Mouse (Mus musculus) heart, postnatal 10 days (tissue): ENCODE results near the gene Rbfox3. TPM values are rescaled to one million over a fixed set of nuclear protein-coding genes. Genes with fewer than 3 reads are reported as not detected.
A peak's percentile ranks its signal among the peaks of the same experiment; 100 is the strongest.

Experiments used
- DNase-seq, 2 experiments: peaks; one replicate each; pipeline ENCODE4 v3.0.0; 2021
- intact Hi-C: fragments of 180-260 bp; cut with DNase I; formaldehyde crosslinking; loops from one replicate; pipeline ENCODE4 v1.15.1; 2025
- total RNA-seq, 2 experiments: library from RNA; stranded (reverse); gene quantifications; 2 replicates each; pipeline ENCODE4 v1.2.3; 2021

Rbfox3 gene
- total RNA-seq, 2 experiments from 2014 or later, result 0.36 TPM; not detected in 1

DNA sequence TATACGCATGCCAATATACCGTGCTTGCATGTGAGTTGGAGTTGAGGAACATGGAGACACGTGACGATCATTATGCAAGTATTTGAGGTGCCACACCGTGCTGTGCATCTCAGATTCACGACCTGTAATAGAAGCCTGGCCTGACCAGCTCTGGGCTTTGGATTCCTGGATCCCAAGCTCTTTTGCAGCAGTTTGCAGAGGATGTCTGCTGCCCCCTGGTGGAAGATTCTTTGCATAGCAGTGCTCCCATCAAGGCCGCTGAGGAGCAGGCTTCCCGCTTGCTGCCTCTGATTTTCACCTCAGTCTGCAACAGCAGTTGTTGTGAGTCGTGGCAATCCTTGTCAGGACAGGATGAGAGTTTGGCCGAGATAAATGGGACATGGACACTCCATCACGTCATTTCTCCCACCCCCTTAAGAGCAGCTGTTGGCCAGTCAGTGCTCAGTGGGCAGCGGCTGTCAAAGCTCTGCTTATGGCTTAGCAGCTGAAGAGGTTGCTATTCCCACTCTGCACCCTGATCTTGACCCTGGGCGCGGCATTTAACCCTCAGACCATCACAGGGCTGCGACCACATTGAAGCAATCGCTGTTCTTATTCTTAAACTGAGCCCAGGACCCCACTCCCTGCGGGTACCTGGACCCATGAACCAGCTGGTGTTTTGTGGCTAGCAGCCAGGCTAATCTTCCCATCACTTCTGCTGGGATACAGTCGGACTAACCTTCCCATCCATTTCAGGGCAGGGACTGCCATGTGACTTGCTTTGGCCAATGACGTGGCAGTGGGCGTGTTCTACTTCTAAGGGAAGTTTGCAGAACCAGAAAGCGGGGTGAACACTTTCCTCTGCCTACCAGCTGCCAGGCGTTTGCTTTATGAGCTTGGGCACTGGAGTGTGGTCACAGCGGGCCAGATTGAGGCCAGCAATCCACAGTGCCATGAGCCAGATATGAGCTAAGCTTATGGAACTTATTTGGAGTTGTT is 172.3 kb downstream of the Rbfox3 start:
- intact Hi-C loops, result loop anchor here (1.0 to 2.0 kb wide), 3 partner anchors 34 to 164 kb away; no protein-coding TSS in a partner anchor
- DNase-seq, result peak; percentile 86 to 93

DNA sequence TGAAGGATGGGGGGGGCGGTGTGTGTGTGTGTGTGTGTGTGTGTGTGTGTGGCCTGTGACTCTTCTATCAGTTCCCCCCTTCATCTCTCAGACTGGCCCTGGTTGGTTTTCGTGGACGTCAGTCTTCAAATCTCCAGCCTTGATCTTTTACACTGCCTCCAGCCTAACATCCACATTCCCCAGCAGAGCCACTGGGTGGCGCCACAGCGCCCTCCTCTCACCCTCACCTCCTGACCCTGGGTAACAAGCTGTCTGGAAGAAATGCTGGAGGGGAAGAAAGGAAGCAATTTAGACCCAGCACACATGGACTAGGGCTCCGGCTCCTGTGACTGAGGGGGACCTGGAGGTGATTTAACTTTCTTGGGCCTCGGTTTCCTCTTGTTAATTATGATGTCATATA is 173.1 kb downstream of the Rbfox3 start:
- intact Hi-C loops, result loop anchor here (1.0 to 2.0 kb wide), 2 partner anchors 33 to 164 kb away; no protein-coding TSS in a partner anchor
- no peak for DNase-seq

DNA sequence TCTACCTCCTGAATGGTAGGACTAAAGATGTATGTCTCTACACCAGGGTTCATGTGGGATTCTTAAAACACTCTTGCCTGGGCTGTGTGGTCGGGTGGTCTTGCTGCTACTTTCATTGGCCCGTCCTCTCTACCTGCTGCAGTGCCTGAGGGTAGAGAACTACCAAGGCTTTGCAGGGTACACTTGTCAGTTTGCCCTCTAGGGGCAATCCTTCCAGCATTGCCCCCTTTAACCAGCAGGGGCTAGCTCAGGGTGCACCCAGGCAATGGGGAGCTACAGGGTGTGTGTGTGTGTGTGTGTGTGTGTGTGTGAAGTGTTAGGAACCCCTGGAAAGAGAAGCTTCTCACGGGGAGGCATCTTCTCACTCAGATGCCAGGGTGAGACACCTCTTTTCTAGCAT is 173.6 kb downstream of the Rbfox3 start:
- intact Hi-C loops, result loop anchor here (1.0 to 2.0 kb wide), 2 partner anchors 33 to 163 kb away; no protein-coding TSS in a partner anchor
- DNase-seq, result no peak

DNA sequence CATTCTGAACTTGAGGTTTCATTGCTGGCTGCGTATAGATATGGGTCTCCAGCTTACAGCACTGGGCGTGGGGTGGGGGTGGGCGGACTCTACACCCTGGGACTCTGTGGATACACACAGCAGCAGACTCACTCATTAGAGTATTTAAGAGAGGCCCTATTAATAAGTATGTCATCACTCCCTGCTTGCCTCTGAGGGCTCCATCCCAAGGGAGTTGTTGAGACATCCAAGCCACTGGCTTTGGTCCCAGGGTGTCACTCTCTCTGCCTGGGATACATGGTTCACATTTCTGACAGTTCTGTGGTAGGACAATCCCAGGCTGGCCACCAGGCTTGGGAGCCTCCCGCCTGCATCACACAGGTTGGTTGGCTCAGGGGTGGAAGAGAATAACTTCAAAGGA is 174.4 kb downstream of the Rbfox3 start:
- intact Hi-C loops, result no loop called here
- DNase-seq, result peak in 1 of 2 experiments; percentile 9

DNA sequence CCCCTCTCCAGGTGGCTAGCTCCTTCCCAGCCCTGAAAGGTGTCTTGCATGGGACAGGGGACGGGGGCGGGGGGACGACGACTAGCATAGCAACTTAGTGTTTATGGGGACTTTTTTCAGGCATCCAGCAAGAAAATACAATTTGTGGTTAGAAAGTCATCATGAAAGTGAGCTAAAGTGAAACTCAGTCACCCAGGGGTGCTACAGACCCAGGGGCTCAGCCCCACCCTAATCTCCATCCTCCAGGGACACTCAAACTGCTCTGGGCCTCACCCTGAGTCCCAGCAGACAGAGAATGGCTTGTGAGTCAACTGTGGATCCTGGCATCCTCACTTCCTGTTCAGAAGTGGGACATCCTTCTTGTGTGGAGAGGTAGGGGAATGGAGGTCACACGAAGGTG is 179.7 kb downstream of the Rbfox3 start:
- DNase-seq, result no peak
- intact Hi-C loops, result no loop called here

DNA sequence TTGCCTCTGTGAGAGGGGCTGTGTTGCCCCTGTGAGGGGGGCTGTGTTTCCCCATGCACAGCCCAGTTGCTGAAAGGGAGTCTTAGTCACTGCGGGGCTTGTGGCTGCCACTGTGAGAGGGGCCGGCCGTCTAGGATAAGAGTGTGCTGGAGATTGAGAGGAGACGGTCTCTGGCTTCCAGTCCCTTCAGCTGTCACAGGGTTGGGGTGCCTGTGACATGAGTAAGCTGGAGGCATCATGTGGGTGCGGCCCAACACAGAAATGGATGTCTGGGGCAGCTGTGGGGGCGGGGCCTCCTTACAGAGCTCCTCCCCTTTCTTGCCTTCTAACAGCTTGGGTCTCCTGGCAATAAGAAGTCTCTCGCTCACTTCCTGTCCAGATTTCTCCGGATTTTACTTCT is 182.0 kb downstream of the Rbfox3 start:
- intact Hi-C loops, result no loop called here
- peak; percentile 72 to 79 for DNase-seq

DNA sequence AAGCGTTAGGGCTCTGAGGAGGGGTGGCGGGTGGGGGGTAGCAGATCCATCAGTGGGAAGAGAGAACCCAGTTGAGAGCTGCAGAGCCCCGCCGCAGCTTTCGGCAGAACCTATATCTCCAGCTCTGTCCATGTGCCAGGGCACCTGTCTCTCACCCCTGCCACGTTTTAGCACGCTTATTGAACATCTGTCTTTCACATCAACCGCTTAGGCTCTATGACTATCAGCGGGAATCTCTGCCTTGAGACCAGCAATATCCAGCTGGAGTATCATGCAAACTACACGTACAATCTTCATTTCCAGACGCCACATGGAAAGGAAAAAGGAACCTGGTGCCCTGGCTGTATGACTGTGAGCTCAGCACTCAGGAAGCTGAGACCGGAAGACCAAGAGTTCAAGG is 182.6 kb downstream of the Rbfox3 start:
- no peak for DNase-seq
- intact Hi-C loops, result no loop called here

DNA sequence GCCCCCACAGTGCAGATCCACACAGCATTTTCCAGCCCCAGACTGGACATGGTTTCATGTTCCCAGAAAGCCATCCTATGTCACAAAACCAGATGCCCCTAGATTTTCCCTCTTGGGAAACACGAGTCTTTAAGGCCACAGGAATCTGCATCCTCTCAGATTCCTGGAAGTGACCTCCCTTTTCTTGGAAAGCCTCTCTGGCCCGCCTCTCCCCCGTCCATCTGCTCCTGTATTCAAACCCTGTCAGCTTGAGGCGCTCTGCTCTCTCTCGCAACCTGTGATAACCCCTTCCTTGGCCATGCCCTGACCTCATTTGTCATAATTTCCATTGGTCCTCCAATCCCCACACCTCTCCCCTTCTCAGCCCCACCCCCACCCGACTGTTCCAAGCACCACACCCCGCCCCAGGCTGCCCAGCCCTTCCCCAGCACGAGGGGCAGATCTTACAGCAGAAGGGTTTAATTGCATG is 183.3 kb downstream of the Rbfox3 start:
- intact Hi-C loops, result no loop called here
- peak; percentile 41 to 49 for DNase-seq

DNA sequence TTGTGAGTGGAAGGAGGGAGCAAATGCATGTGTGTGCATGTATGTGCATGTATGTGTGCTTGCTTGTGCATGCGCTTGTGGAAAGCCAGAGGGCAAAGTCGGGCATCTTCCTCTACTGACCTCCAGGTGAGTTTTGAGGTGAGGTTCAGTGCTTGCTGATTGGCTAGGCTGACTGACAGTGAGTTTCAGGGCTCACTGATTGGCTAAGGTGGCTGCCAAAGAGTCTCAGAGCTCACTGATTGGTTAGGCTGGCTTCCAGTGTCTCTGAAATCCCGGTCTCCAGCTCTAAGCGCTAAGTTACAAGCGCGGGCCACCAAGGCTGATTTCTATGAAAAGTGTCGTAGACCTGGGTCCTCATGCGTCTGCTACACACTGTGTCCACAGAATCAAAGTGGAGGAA is 185.0 kb downstream of the Rbfox3 start:
- intact Hi-C loops, result no loop called here
- DNase-seq, result no peak

DNA sequence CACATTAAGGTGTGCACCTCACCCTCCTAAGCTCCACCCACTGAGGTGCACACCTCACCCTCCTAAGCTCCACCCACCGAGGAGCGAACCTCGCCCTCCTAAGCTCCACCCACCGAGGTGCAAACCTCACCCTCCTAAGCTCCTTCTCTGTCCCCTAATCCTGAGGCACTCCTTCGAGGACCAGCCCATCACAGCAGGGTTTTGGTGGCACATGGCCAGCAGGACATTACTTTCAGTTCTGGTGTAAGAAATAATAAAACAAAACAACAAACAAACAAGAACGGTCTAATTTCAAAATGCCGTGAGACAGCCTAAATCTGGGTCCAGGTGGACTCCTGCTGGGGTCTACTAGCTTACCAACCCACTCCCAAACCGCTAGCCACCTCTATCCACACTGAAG is 187.0 kb downstream of the Rbfox3 start:
- no peak for DNase-seq
- intact Hi-C loops, result no loop called here

DNA sequence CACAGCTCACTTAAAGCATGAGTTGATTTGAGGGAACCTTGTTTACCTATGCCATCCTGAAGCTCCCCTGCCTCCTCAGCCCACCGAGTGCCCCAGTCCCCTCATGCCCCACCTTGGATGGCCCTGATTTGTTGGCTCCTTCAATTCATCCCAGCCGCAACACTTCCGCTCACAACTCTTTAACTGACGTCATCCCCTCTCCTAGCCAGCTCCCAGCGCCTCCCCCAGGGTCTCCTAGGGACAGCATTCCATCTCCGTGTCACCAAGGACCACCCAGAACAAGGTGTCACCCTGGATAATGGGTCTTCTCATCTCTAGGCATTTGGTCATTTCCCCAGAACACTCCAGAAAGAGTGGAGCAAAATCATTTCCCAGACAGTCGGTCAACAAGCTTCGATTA is 188.2 kb downstream of the Rbfox3 start:
- DNase-seq, result no peak
- intact Hi-C loops, result no loop called here

DNA sequence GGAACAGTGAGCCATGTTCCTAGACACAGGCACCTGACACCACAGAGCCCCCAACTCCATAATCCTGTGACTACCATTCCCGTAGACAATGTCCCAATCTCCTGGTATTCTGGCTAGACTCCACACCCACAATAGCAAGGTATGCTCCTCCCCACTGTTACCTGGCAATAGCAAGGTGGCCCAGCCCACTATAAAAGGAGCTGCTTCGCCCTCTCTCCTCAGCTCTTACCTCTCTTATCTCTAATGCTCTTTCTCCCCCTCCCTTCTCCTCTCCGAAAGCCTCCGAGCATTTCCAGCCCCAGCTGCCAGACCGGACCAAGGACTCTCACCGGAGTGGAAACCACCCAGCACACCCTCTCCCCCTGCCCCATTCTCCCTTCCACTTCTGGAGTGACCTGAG is 189.5 kb downstream of the Rbfox3 start:
- DNase-seq, result no peak
- intact Hi-C loops, result no loop called here

DNA sequence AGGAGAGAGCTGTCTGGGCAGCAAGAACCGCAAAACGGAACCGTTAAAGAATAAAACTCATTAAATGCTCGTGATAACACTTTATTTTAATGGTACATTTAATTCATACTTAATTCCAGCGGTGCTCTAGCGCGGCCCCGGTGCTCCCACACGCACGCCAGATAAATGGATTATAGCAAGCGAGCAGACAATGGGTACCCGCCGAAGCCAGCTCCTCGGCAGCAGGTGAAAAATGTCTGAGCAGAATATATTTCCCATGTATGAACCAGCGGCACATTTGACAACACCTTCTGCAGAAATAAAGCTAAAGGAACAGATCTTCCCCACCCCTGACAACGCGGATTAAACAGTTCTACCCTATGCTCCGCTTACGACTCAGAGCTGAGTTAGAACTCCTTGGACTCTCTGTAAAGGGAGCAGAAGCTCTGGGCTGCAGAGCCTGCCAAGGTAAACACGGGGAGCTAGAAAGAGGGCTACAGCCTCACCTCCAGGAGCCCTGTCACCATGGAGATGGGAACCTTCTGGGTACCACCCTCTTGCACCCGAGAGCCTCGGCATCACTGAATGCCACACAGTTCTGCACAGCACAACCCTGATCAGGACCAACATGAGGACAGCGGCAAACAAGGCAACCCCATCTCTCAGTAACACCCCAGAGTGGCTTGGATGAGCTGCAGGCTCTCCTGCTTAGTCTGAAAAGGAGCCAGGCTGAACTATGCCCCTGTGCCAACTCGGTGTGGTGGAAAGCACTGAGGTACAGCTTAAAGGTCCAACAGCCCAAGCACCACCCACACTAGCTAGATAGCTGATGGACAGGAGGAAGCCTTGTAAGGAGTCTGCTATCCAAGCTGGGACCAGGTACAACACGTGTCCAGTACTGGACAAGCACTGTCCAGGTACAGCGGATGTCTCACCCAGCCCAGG is 196.5 kb downstream of the Rbfox3 start:
- intact Hi-C loops, result no loop called here
- no peak for DNase-seq

DNA sequence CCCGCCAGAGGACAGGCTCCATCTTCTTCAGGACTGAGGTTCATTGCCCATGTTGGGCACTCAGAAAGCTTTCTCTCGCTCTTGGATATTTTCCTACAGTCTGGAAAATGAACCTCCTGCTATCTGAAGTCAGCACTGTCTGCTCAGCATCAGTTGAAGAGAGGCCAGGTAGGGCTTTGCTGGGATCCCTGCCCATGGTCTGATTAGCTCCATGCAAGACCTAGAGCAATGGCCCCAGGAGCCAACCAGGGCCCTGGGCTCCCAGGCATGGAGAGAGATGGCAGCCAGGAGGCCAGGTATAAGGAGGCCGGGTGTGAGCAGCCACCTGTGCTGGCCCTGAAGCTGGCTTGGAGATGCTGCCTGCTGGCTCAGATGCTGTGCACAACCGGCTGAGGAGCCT is 198.6 kb downstream of the Rbfox3 start:
- intact Hi-C loops, result no loop called here
- DNase-seq, result no peak

DNA sequence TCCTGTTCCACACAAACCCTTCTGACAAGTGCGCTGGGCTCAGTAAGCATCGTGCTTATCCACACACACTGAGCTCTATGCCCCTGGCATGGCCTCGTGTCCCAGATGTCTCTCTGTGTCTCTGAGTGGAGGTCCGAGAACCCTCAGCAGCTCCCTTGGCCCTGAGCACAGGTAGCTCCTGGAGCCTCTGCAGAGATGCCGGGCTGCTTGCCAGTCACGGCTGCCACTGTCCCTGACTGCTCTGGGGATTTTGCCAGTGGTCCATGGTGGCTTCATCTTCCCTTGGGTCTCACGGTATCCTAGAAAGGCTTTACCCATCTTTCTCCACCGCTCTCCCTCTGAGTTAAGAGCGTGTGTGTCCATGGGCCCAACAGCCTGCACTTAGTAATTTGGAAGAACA is 199.3 kb downstream of the Rbfox3 start:
- no peak for DNase-seq
- intact Hi-C loops, result no loop called here

DNA sequence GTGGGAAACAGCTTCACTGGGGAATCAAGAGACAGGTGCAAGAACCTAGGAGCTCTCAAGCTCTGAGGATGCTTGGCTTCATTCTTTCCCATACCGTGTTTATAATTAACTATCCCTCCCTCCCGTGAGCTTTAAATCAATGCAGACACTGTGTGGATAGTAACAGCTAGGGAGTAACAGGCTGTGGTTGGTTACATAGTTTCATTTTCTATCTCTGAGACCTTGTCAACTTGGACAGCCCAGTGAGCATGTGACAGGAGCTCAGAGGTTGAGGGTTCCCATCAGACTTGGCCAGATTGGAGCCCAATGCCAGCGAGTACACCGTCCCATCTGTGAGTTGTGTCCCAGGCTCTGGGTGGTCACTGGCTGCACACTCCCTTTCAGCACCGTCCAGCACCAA is 201.4 kb downstream of the Rbfox3 start:
- no peak for DNase-seq
- intact Hi-C loops, result no loop called here

DNA sequence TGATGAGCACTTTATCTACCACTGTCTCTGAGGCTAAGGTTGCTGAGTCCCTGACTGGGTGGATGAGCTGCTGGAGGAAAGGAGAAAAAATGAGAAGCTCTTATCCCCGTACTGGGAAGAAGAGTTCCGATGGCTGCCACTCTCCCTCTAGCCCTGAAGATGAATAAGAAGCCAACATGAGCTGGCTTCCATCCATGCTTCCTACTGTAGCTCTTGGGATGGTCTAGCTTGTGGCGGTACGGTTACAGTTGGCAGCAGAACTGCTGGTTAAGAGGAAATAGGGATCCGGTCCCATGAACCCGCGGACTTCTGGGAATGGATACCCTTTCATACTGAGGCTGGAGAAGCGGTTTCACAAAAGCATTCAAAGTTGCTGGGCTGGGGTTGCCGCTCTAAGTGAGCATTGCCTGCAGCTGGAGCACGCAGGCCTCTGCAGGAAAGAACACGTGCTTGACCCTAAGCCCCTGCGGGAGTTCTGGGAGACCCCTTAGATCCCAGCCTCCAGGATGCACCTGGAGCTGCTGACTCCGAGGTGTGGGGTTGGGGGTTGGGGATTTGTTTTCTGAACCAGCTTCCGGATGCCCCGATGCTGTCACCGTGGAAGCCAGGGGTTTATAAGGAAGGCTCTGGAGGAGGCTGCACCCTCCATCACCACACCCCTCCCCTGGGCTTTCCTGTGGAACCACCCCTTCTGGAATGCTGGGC is 215.0 kb downstream of the Rbfox3 start:
- no peak for DNase-seq
- intact Hi-C loops, result no loop called here

DNA sequence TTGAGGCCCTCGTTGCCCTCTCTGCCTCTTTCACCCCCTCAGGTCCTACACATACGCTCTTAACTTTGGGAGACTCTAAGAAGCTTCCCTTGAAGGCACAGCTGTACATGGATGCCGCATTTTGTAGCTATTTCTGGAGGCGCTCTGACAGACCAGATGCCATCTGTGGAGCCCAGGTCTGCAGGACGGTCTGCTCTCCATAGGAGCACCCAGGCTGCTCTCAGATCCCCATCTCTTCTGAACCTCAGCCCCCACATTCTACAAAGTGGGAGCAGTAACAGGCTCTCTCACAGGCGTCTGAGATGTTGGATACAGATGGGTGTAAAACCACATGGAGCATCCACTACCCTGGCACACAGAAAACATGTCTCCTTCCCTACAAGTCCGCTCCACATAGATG is 218.1 kb downstream of the Rbfox3 start:
- intact Hi-C loops, result no loop called here
- no peak for DNase-seq

DNA sequence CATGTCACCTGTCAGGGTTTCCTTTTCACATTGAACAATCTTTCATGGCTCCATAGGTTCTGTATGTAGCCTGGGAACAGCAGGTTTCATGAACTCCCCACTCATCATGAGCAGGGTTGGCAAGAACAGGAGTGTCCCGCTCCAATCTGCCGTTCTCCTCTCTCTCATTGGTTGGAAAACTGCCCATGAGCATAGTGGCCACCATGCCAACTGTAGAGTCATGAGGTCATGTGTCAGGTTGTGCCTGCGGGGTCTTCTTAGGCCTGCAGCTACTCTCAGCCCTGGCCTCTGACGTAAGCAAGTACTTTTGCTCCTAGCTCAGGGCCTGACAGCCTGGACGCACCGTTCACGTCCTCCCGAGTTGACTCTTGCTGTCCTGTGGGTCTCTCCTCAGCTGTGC is 221.1 kb downstream of the Rbfox3 start:
- intact Hi-C loops, result no loop called here

DNA sequence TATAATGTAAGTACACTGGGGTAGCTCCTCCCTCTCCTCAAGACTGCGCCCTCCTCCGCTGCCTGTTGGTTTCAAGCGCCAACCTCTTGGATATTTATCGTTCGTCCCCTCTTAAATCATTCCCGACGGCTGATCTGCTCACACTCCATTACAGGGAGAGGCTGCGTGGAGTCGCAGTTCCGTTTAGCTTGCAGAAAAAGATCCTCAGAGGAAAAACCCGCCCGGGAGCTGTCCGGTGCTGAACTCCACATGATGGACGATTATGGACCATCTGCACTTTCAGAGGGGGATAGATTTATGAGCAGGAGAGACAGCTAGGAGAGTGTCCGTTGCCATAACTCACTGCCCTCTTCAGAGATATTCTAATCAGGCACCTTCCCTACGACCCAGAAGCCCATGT is 226.0 kb downstream of the Rbfox3 start:
- intact Hi-C loops, result no loop called here
- DNase-seq, result peak; percentile 40 to 58

More for the DNA sequence above, 221.1 kb downstream of the Rbfox3 start:
- DNase-seq, result no peak

DNA sequence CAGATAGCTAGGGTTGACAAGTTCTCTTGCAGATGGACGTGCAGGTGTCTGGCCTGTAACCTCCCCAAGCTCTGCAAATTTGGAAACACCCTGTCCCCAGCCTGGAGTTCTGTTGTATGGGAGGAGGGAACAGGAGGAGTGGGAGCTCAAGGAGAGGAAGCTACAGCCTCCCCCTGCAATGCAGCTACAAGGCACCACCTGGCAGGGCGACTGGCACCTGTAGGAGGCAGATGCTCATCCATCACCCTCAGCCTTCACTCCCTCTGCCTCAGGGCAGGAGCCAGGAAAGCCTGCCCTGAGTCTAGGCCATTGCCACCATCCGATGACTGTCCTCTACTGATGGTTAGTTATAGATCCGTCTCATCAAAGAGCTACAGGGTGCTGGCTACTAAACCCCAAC is 226.7 kb downstream of the Rbfox3 start:
- DNase-seq, result no peak
- intact Hi-C loops, result no loop called here
